Comparison of ENCODE assay signal across 10 mouse cellular contexts in the genomic region with DNA sequence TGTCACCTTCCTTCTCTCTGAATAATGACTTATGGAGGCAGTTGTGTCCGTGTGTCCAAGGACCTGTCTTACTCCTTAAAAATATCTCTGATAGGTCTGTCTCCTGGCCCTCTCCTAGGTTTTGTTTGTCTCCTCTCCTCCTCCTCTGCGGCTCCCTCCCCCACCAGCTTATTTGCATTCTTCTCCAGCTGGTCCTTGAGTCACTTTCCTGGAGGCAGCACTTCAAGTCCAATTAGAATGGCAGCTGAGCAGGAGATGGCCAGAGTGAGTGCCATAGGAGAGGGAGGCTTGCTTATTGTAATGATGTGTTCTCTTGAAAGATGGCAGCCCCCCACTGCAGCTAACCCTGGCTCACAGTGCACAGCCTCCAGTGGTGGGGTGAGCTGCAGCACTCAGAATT. TPM values are rescaled to one million over a fixed set of nuclear protein-coding genes. Genes with fewer than 3 reads are reported as not detected.
A peak's percentile ranks its signal among the peaks of the same experiment; 100 is the strongest.
DNase-seq lines count a peak whose midpoint lies in the region; ATAC-seq lines count a peak whose summit lies in the region.
"Had no signal": no experiment of that assay in that cellular context is flagged by ENCODE, and none has a peak within 500 bp of the region (broad histone marks: within the 10 kb centered on the region; RNA-seq: fewer than 3 reads in every experiment).

No protein-coding gene starts in this region.

- peaks cover 23% of the 10 kb centered on the region for H3K4me1 ChIP-seq in heart, embryonic 10.5 days
- peaks cover 16% of the 10 kb centered on the region for H3K4me1 ChIP-seq in forebrain, embryonic 11.5 days (replicated peaks; ENCODE audit: control insufficient read depth, insufficient read depth, low read length)
- H3K4me1 ChIP-seq in midbrain, embryonic 15.5 days: peaks cover 31% of the 10 kb centered on the region
- H3K4me1 ChIP-seq in liver, embryonic 12.5 days: no peaks in the 10 kb centered on the region
- H3K4me1 ChIP-seq: liver, embryonic 15.5 days had no signal

- H3K36me3 ChIP-seq in heart, embryonic 10.5 days: no peaks in the 10 kb centered on the region
- no peaks in the 10 kb centered on the region for H3K36me3 ChIP-seq in forebrain, embryonic 11.5 days (ENCODE audit: control insufficient read depth, insufficient read depth, low read length)
- H3K36me3 ChIP-seq in midbrain, embryonic 15.5 days (replicated peaks): no peaks in the 10 kb centered on the region
- H3K36me3 ChIP-seq in liver, embryonic 12.5 days: no peaks in the 10 kb centered on the region
- H3K36me3 ChIP-seq: liver, embryonic 15.5 days had no signal

- ATAC-seq in forebrain, embryonic 11.5 days (replicated peaks; ENCODE audit: low FRiP score): peak; percentile 84
- ATAC-seq in midbrain, embryonic 15.5 days (replicated peaks): peak; percentile 85
- ATAC-seq in liver, embryonic 12.5 days: no peak

- peak overlapping the region; percentile 52; the same call in 1 of the 2 replicates for H3K27ac ChIP-seq in heart, embryonic 10.5 days
- H3K27ac ChIP-seq in forebrain, embryonic 11.5 days (ENCODE audit: low read depth, low read length): peak overlapping the region; percentile 3; the same call in 1 of the 2 replicates
- peak overlapping the region; percentile 69 for H3K27ac ChIP-seq in midbrain, embryonic 15.5 days
- no peak overlapping the region for H3K27ac ChIP-seq in liver, embryonic 12.5 days
- H3K27ac ChIP-seq: embryonic facial prominence, embryonic 13.5 days; liver, embryonic 15.5 days had no signal

- WGBS in heart, embryonic 10.5 days: 13% methylated on average over 2 of the region's 2 CpGs
- 4% methylated on average over 2 of the region's 2 CpGs for WGBS in forebrain, embryonic 11.5 days
- WGBS in midbrain, embryonic 15.5 days: 8% methylated on average over 2 of the region's 2 CpGs
- WGBS in liver, embryonic 12.5 days (ENCODE audit: insufficient replicate concordance): 61% methylated on average over 2 of the region's 2 CpGs

- no peaks in the 10 kb centered on the region for H3K27me3 ChIP-seq in heart, embryonic 10.5 days (ENCODE audit: insufficient read depth, poor library complexity, severe bottlenecking)
- no peaks in the 10 kb centered on the region for H3K27me3 ChIP-seq in forebrain, embryonic 11.5 days (ENCODE audit: control insufficient read depth, insufficient read depth, low read length)
- H3K27me3 ChIP-seq in midbrain, embryonic 15.5 days (replicated peaks): no peaks in the 10 kb centered on the region
- no peaks in the 10 kb centered on the region for H3K27me3 ChIP-seq in liver, embryonic 12.5 days (replicated peaks)
- H3K27me3 ChIP-seq: embryonic facial prominence, embryonic 13.5 days; liver, embryonic 15.5 days had no signal

- no peak overlapping the region for H3K4me2 ChIP-seq in forebrain, embryonic 11.5 days (ENCODE audit: low read depth, low read length, severe bottlenecking)
- H3K4me2 ChIP-seq in midbrain, embryonic 15.5 days: no peak overlapping the region
- no peak overlapping the region for H3K4me2 ChIP-seq in liver, embryonic 12.5 days
- H3K4me2 ChIP-seq: embryonic facial prominence, embryonic 13.5 days; liver, embryonic 15.5 days had no signal

- H3K9me3 ChIP-seq in heart, embryonic 10.5 days: no peaks in the 10 kb centered on the region
- H3K9me3 ChIP-seq in forebrain, embryonic 11.5 days (ENCODE audit: control insufficient read depth, low read length): no peaks in the 10 kb centered on the region
- no peaks in the 10 kb centered on the region for H3K9me3 ChIP-seq in midbrain, embryonic 15.5 days
- no peaks in the 10 kb centered on the region for H3K9me3 ChIP-seq in liver, embryonic 12.5 days (replicated peaks)
- H3K9me3 ChIP-seq: embryonic facial prominence, embryonic 13.5 days; liver, embryonic 15.5 days had no signal

- no peak overlapping the region for H3K4me3 ChIP-seq in heart, embryonic 10.5 days
- H3K4me3 ChIP-seq in forebrain, embryonic 11.5 days (ENCODE audit: low read depth, low read length): no peak overlapping the region
- H3K4me3 ChIP-seq in midbrain, embryonic 15.5 days: no peak overlapping the region
- no peak overlapping the region for H3K4me3 ChIP-seq in liver, embryonic 12.5 days
- H3K4me3 ChIP-seq: embryonic facial prominence, embryonic 13.5 days; liver, embryonic 15.5 days had no signal

- no peak for DNase-seq in heart, embryonic 10.5 days (ENCODE audit: low spot score)
- no peak for DNase-seq in heart, postnatal 4 days
- DNase-seq in forebrain, embryonic 11.5 days (ENCODE audit: low spot score): peak; percentile 65
- peak; percentile 74 to 80 for DNase-seq in left cerebral cortex, adult 18-20 months (ENCODE audit: low spot score in 2 of 2)
- no peak for DNase-seq in B cell, adult 2 months
- no peak for DNase-seq in spleen, adult 18-20 months

- no peak overlapping the region for H3K9ac ChIP-seq in forebrain, embryonic 11.5 days (ENCODE audit: low read length)
- H3K9ac ChIP-seq in midbrain, embryonic 15.5 days: no peak overlapping the region
- no peak overlapping the region for H3K9ac ChIP-seq in liver, embryonic 12.5 days
- H3K9ac ChIP-seq: embryonic facial prominence, embryonic 13.5 days; liver, embryonic 15.5 days had no signal

RNA-seq across cellular contexts. Expression of gene Hbp1, which starts 54.4 kb away (rescaled TPM):
- polyA plus RNA-seq in heart, embryonic 10.5 days (2016; fragmentation: Nextera tagmentation; extraction: Ambion mirVana): 84.4 and 84.7 TPM in 2 replicates
- 10 to 100 TPM; 65.5 to 66.2 TPM for total RNA-seq in heart, postnatal 4 days (2021)
- 80.8 and 87.1 TPM in 2 replicates for polyA plus RNA-seq in forebrain, embryonic 11.5 days (2014; fragmentation: Nextera tagmentation; extraction: Ambion mirVana)
- total RNA-seq in left cerebral cortex, adult 18-20 months (2021): 10 to 100 TPM; 20.9 to 21.2 TPM
- polyA plus RNA-seq in midbrain, embryonic 15.5 days (2015; fragmentation: Nextera tagmentation; extraction: Ambion mirVana): 48.3 and 49.2 TPM in 2 replicates
- polyA plus RNA-seq in liver, embryonic 12.5 days (2016; fragmentation: Nextera tagmentation; extraction: Ambion mirVana): 33.7 and 36.6 TPM in 2 replicates

Comparison
In these comparisons a context has a peak if more than half of its experiments do, and no peak if none do; other contexts are left out.
1. DNase-seq: peak in forebrain, embryonic 11.5 days (single experiment) and left cerebral cortex, adult 18-20 months (2 of 2); none in heart, embryonic 10.5 days (single experiment), heart, postnatal 4 days (single experiment), B cell, adult 2 months (0 of 2) and spleen, adult 18-20 months (0 of 2).